Mouse (Mus musculus) lung, postnatal 0 days (tissue): ENCODE measurements around the gene Cuedc1.

Experiments used
- CTCF ChIP-seq: IDR thresholded peaks from 2 replicates; pipeline ENCODE4 v1.5.1; 2016; ENCODE audit warnings: antibody characterized with exemption, mild to moderate bottlenecking
- EP300 ChIP-seq: IDR thresholded peaks from 2 replicates; pipeline ENCODE4 v1.6.1; 2016; ENCODE audit warnings: antibody characterized with exemption, mild to moderate bottlenecking, control low read depth

DNA sequence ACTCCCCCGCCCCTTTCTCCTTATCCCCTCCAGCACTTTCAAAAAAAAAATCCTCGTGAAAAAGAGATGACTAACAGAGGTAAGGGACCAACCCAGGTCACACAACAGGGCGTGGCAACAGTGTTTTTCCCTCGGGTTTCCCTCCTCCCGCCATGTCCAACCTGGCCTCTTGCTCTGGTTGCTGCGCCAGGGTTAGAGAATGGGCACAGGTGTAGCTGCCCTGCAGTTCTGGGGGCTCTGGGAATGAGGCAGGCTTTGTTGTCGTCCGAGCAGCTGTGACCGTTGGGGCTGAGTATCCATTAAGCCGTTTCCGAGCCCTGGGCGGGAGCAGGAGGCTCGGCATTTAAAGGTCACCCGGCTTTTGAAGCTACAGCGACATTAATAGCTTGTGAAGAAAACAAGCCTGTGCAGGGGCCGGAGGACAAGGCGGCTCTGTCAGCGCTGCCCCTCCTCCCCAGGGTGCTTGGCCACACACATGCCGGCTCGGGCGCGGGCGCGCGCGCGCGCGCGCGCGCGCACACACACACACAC is 63.3 kb downstream of the Cuedc1 start:
- TF ChIP-seq CTCF (no peak; the same call in 1 of the 2 replicates), EP300 (no peak)
